Mouse (Mus musculus) bone marrow, adult 2 months (tissue): ENCODE results near the gene Akap9. TPM values are rescaled to one million over a fixed set of nuclear protein-coding genes. Genes with fewer than 3 reads are reported as not detected.
"Not testable (repeated sequence)": the region's sequence is repeated elsewhere in the genome, so short reads cannot be mapped to it uniquely, and the experiment has no call there.

ENCODE experiments used
- H3K27ac ChIP-seq: fragments of 200-500 bp; 2 replicates; pipeline ENCODE4 v1.5.1; 2012; ENCODE audit warnings: low read depth, mild to moderate bottlenecking, control low read depth, inconsistent platforms, low read length; ENCODE audit not compliant: control insufficient read depth, poor library complexity, insufficient read depth
- H3K4me1 ChIP-seq: fragments of 200-500 bp; 2 replicates; pipeline ENCODE4 v1.6.1; 2011; ENCODE audit warnings: low read length; ENCODE audit not compliant: control insufficient read depth, insufficient read depth
- H3K4me3 ChIP-seq: fragments of 200-500 bp; replicated peaks from 2 replicates; pipeline ENCODE3; 2011; ENCODE audit warnings: mild to moderate bottlenecking, low read depth, low read length, control low read depth; ENCODE audit not compliant: control insufficient read depth
- CTCF ChIP-seq: fragments of 200-500 bp; IDR thresholded peaks from 2 replicates; pipeline ENCODE4 v1.5.1; 2011; ENCODE audit warnings: low read length, control low read depth; ENCODE audit not compliant: control insufficient read depth, insufficient read depth
- POLR2A ChIP-seq: fragments of 200-500 bp; IDR thresholded peaks from 2 replicates; pipeline ENCODE4 v1.6.1; 2011; ENCODE audit warnings: low read depth, mild to moderate bottlenecking, control low read depth, low read length, borderline replicate concordance; ENCODE audit not compliant: control insufficient read depth
- WGBS: fragments of 180-500 bp; shearing (Covaris S2); methylation state at CpG from one replicate; pipeline ENCODE4 v1.1.7; 2018; 5-methylcytosine and 5-hydroxymethylcytosine counted together
- polyA plus RNA-seq: library from polyadenylated mRNA; stranded (reverse); fragments of >200 nt; gene quantifications from 2 replicates; pipeline ENCODE4 v1.2.4, GENCODE M21; 2011; ENCODE audit warnings: low replicate concordance; ENCODE audit not compliant: missing spikeins, insufficient read depth, insufficient read length

The Akap9 gene
- polyA plus RNA-seq, 1 experiment, result 12.5 TPM

DNA sequence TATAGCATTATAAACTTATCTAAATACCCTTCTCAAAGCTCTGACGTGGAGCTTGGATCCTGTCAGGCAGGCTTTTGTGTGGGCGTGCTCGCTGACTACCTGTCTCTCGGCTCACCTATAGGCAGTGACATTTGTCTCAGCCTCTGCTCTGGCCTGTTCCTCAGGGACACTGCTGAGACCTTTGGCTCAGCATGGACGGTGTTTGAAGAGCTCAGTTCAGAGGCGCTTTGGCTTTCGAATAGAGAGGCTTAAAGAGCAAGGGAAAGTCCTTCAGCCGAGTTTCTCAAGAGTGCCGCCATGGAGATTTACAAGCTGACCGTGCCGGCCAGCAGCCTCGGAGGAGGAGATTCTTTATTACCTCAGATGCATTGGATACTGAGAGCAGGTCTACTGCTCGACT, 95.3 kb downstream of the Akap9 start:
- Histone ChIP-seq H3K4me3 (no peak overlapping the region), H3K27ac (no peak overlapping the region), H3K4me1 (no peaks in the 10 kb centered on the region)
- WGBS, result 86% methylated on average over 13 of the region's 13 CpGs
- TF ChIP-seq CTCF, result no peak
- TF ChIP-seq POLR2A, result no peak

DNA sequence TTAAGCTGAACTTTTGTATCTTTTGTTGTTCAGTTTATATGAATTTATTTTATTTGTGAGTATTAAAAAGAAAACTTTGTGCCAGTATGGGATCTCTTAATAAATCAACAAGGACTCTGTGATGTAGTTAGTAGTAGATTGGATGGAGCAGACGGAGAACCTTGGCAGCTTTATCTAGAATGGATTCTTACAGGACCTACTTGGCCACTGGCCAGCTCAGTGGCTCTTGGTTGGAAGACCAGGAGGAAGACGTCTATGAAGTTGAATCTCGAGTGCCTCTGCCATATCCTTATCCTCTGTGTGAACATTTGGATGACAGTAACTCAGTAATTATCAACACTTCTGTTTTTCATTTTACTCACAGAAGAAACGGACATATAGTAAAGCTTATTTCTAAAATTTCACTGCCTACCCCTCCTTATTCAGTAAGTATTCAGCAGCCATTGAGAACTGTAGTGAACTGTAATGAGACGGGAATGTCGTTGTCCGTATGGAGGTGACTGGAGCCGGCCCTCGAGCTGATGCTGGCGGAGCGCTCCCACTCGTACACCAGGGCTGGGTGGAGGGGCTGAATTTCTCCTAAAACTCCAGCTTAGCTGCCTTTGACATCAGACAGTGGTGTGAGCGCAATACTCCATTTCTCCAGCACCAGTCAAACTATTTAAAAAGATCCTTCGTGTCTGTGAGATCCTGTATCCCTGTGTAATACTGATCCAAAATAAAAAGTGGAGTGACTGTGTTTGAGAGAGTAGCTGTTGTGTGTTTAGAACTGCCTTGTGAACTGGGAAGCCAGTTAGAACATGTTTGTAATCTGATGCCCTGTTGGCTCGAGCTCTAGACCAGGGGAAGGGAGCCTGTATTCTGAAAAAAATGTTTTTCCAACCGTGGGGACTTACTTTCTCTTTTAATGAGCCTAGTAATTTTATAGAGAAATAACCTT, 96.2 kb downstream of the Akap9 start:
- 82% methylated on average over 16 of the region's 16 CpGs for WGBS
- Histone ChIP-seq H3K4me3 (no peak overlapping the region), H3K4me1 (no peaks in the 10 kb centered on the region), H3K27ac (no peak overlapping the region)
- TF ChIP-seq CTCF, result no peak
- no peak for TF ChIP-seq POLR2A

DNA sequence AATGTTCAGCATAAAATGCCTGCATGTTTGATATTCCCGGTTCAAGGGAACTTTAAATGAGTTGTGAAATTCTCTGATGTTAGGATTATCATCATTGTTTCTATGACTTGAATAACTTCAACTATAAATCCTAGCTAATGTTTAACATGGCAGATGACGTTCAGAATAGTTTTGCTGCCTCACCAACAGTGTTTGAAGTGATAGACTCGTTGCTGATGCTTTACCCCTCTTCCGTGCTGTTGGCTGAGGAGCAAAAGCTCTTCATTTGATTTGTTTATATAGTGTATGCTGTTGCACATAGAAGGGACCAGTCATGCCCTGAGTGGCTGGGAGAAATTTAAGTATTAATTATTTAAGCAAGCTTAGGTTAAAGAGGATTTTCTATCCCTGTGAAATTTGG, 96.9 kb downstream of the Akap9 start:
- Histone ChIP-seq H3K4me1 (no peaks in the 10 kb centered on the region), H3K4me3 (no peak overlapping the region), H3K27ac (no peak overlapping the region)
- 80% methylated on average over 4 of the region's 4 CpGs for WGBS
- no peak for TF ChIP-seq CTCF
- no peak for TF ChIP-seq POLR2A

DNA sequence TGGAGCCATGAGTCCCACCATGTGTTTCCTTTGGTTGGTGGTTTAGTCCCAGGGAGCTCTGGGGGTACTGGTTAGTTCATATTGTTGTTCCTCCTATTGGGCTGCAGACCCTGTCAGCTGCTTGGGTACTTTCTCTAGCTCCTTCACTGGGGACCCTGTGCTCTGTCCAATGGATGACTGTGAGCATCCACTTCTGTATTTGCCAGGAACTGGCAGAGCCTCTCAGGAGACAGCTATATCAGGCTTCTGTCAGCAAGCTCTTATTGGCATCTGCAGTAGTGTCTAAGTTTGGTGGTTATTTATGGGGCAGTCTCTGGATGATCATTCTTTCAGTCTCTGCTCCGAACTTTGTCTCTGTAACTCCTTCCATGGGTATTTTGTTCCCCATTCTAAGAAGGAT, 98.5 kb downstream of the Akap9 start:
- H3K27ac ChIP-seq, H3K4me1 ChIP-seq, H3K4me3 ChIP-seq: not testable (repeated sequence)
- WGBS, result 89% methylated on average over 1 of the region's 1 CpGs

DNA sequence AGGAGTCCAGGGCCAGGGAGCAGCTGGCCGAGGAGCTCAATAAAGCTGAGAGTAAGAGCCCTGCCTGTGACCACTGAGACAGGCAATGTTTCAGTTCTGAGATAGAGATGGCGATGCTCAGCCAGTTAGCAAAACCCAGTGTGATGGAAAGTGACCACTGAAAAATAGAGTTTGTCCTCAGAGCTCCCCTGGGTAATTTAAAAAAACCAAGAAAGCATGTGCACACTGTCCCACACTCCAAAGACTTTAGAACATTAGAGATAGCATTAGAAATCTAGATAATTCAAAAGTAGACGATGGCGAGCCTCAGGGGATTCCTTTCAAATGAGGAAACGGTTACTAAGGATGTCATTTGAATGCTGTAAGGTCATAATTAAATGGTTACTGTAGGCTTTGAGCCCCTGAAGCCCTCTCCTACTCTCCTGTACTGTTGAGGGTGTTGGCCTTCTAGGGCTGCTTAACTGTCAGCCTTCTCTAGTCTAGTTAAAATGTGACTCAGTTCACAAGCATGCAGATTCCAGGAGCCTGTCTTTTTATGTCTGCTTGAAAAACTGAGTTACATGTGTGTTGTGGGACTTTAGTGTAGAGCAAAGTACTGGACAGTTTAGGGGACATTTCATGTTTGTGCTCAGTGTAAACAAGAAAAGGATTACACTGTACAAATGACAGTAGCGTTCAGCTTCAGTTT, 100.8 kb downstream of the Akap9 start:
- TF ChIP-seq CTCF, result no peak
- TF ChIP-seq POLR2A, result no peak
- Histone ChIP-seq H3K4me1 (no peaks in the 10 kb centered on the region), H3K4me3 (no peak overlapping the region), H3K27ac (no peak overlapping the region)
- 88% methylated on average over 6 of the region's 6 CpGs for WGBS

DNA sequence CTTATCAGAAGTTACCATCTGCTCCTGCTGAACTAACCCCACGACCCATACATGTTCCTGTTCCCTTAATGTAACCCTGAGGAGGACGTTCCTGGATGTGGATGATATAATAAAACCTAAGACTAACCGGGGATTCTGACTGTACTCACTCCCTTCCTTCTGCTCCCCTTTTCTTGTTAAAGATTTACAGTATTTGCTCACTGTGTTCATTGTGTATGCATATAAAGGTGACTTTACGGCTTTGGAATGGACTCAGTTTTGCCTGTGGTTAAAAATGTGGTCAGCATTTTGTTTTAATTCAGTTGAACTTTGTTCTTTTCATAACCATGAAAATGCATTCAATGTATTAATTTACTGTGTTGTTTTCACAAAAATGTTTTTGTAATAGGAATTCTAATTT, 104.0 kb downstream of the Akap9 start:
- TF ChIP-seq CTCF, result no peak
- TF ChIP-seq POLR2A, result no peak

DNA sequence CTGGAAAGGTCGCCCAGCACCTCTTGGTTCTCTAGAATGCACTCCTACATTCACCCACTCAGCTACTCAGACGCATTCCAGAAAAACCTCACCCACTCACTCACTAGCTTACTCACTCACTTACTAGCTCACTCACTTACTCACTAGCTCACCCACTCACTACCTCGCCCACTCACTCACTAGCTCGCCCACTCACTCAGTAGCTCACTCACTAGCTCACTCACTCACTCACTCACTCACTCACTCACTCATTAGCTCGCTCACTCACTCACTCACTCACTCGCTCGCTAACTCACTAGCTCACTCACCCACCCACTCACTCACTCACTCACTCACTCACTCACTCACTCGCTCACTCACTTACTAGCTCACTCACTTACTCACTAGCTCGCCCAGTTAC, 108.8 kb downstream of the Akap9 start:
- H3K4me3 ChIP-seq, result no peak overlapping the region
- TF ChIP-seq CTCF (no peak), POLR2A (no peak)
- no peaks in the 10 kb centered on the region for H3K4me1 ChIP-seq
- H3K27ac ChIP-seq, result no peak overlapping the region
- 83% methylated on average over 9 of the region's 9 CpGs for WGBS

More for the DNA sequence above, 104.0 kb downstream of the Akap9 start:
- Histone ChIP-seq H3K27ac (no peak overlapping the region), H3K4me1 (no peaks in the 10 kb centered on the region), H3K4me3 (no peak overlapping the region)
- 45% methylated on average over 4 of the region's 4 CpGs for WGBS

DNA sequence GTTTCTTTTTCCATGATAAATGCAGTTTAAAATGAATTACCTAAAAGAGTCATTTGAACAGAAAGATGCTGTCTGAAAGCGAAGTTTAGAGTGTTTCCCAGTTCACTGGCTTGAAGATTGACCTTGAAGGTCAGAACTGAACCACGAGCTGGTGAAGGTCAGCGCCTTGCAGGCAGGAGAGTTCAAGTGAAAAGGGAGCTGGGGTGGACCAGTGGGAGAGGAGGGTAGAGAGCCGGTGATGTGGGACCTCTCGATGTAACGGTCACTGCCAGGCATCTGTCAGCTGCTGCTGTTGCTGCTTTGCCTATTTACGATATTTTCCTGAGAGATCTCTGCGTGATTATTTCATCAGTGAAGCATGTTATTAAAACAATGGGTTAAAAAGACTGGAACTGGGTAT, 111.5 kb downstream of the Akap9 start:
- 90% methylated on average over 8 of the region's 8 CpGs for WGBS
- no peak for TF ChIP-seq POLR2A
- TF ChIP-seq CTCF, result no peak
- no peak overlapping the region for H3K4me3 ChIP-seq
- H3K27ac ChIP-seq, result no peak overlapping the region
- no peaks in the 10 kb centered on the region for H3K4me1 ChIP-seq
